ENCODE assay signal across 17 mouse cellular contexts in genomic region chr13:92150551-92150950, GRCm38 (mm10). TPM values are rescaled to one million over a fixed set of nuclear protein-coding genes. Genes with fewer than 3 reads are reported as not detected.
DNase-seq lines count a peak whose midpoint lies in the region; ATAC-seq lines count a peak whose summit lies in the region.
"Had no signal": no experiment of that assay in that cellular context is flagged by ENCODE, and none has a peak within 500 bp of the region (broad histone marks: within the 10 kb centered on the region; RNA-seq: fewer than 3 reads in every experiment).

No protein-coding gene starts in this region.

- no peaks in the 10 kb centered on the region for H3K27me3 ChIP-seq in forebrain, embryonic 16.5 days (replicated peaks; ENCODE audit: control insufficient read depth, insufficient read depth, low read length)
- no peaks in the 10 kb centered on the region for H3K27me3 ChIP-seq in forebrain, embryonic 12.5 days
- H3K27me3 ChIP-seq in hindbrain, embryonic 16.5 days (replicated peaks; ENCODE audit: control insufficient read depth, insufficient read depth, low read length): no peaks in the 10 kb centered on the region
- H3K27me3 ChIP-seq in hindbrain, embryonic 12.5 days: no peaks in the 10 kb centered on the region

- peak; percentile 51 for DNase-seq in 3134 (ENCODE audit: extremely low read depth, insufficient read length, low spot score)
- DNase-seq in R1 (ENCODE audit: low read depth, low spot score): peak; percentile 64
- no peak for DNase-seq in thymus, postnatal 4 days
- DNase-seq: adrenal gland, adult 8-10 months; cerebellum, adult 2 months; gastrocnemius, postnatal 36 days; kidney, postnatal 14 days; lung, postnatal 14 days; right cerebral cortex, adult 18-20 months; thymus, adult 18-20 months had no signal

- no peak overlapping the region for H3K9ac ChIP-seq in forebrain, embryonic 16.5 days (replicated peaks; ENCODE audit: low read depth, low read length)
- no peak overlapping the region for H3K9ac ChIP-seq in forebrain, embryonic 12.5 days
- no peak overlapping the region for H3K9ac ChIP-seq in hindbrain, embryonic 16.5 days (ENCODE audit: low read depth, low read length)
- H3K9ac ChIP-seq in hindbrain, embryonic 12.5 days: no peak overlapping the region

- H3K27ac ChIP-seq in forebrain, embryonic 16.5 days (ENCODE audit: low read length): no peak overlapping the region
- no peak overlapping the region for H3K27ac ChIP-seq in forebrain, embryonic 12.5 days
- no peak overlapping the region for H3K27ac ChIP-seq in hindbrain, embryonic 16.5 days (ENCODE audit: low read depth, low read length)
- H3K27ac ChIP-seq in hindbrain, embryonic 12.5 days: no peak overlapping the region
- H3K27ac ChIP-seq: forebrain, embryonic 10.5 days had no signal

- 67% methylated on average over 3 of the region's 3 CpGs for WGBS in forebrain, embryonic 16.5 days
- 80% methylated on average over 3 of the region's 3 CpGs for WGBS in forebrain, embryonic 12.5 days
- WGBS in hindbrain, embryonic 16.5 days: 67% methylated on average over 3 of the region's 3 CpGs
- 85% methylated on average over 3 of the region's 3 CpGs for WGBS in hindbrain, embryonic 12.5 days

- 0 out of 2 replicates have a peak, but pooled peaks have one; percentile 26 for ATAC-seq in forebrain, embryonic 16.5 days
- ATAC-seq in forebrain, embryonic 12.5 days (ENCODE audit: low FRiP score): no peak
- peak; percentile 45; the same call in 1 of the 2 replicates for ATAC-seq in hindbrain, embryonic 16.5 days
- ATAC-seq in hindbrain, embryonic 12.5 days (ENCODE audit: low FRiP score): no peak
- no peak for ATAC-seq in erythroid progenitor cell, adult 5-6 weeks (replicated peaks; ENCODE audit: low FRiP score, poor library complexity, severe bottlenecking)
- ATAC-seq: midbrain, embryonic 16.5 days had no signal

- no peak overlapping the region for H3K4me2 ChIP-seq in forebrain, embryonic 16.5 days (ENCODE audit: low read length)
- no peak overlapping the region for H3K4me2 ChIP-seq in forebrain, embryonic 12.5 days
- no peak overlapping the region for H3K4me2 ChIP-seq in hindbrain, embryonic 16.5 days (ENCODE audit: low read length)
- no peak overlapping the region for H3K4me2 ChIP-seq in hindbrain, embryonic 12.5 days (replicated peaks)

- no peaks in the 10 kb centered on the region for H3K4me1 ChIP-seq in forebrain, embryonic 16.5 days (replicated peaks; ENCODE audit: control insufficient read depth, insufficient read depth, low read length)
- no peaks in the 10 kb centered on the region for H3K4me1 ChIP-seq in forebrain, embryonic 12.5 days
- no peaks in the 10 kb centered on the region for H3K4me1 ChIP-seq in hindbrain, embryonic 16.5 days (ENCODE audit: control insufficient read depth, insufficient read depth, low read depth, low read length)
- no peaks in the 10 kb centered on the region for H3K4me1 ChIP-seq in hindbrain, embryonic 12.5 days
- H3K4me1 ChIP-seq: forebrain, embryonic 10.5 days had no signal

- no peaks in the 10 kb centered on the region for H3K36me3 ChIP-seq in forebrain, embryonic 16.5 days (ENCODE audit: control insufficient read depth, insufficient read depth)
- H3K36me3 ChIP-seq in forebrain, embryonic 12.5 days (replicated peaks): no peaks in the 10 kb centered on the region
- no peaks in the 10 kb centered on the region for H3K36me3 ChIP-seq in hindbrain, embryonic 16.5 days (ENCODE audit: control insufficient read depth, insufficient read depth, low read length)
- no peaks in the 10 kb centered on the region for H3K36me3 ChIP-seq in hindbrain, embryonic 12.5 days
- H3K36me3 ChIP-seq: forebrain, embryonic 10.5 days had no signal

- H3K9me3 ChIP-seq in forebrain, embryonic 16.5 days (ENCODE audit: control insufficient read depth, low read length): no peaks in the 10 kb centered on the region
- H3K9me3 ChIP-seq in forebrain, embryonic 12.5 days: peaks cover 6% of the 10 kb centered on the region; the same call in 1 of the 2 replicates
- no peaks in the 10 kb centered on the region; the same call in 1 of the 2 replicates for H3K9me3 ChIP-seq in hindbrain, embryonic 16.5 days (ENCODE audit: control insufficient read depth, low read length)
- H3K9me3 ChIP-seq in hindbrain, embryonic 12.5 days (replicated peaks): peaks cover 7% of the 10 kb centered on the region

- H3K4me3 ChIP-seq in forebrain, embryonic 16.5 days (replicated peaks; ENCODE audit: low read length): no peak overlapping the region
- no peak overlapping the region for H3K4me3 ChIP-seq in forebrain, embryonic 12.5 days (replicated peaks)
- no peak overlapping the region for H3K4me3 ChIP-seq in hindbrain, embryonic 16.5 days (ENCODE audit: low read length)
- H3K4me3 ChIP-seq in hindbrain, embryonic 12.5 days: no peak overlapping the region
- H3K4me3 ChIP-seq: forebrain, embryonic 10.5 days had no signal

RNA-seq across cellular contexts. Expression of gene Rasgrf2, which starts 19.1 kb away (rescaled TPM):
- polyA plus RNA-seq in forebrain, embryonic 16.5 days (2015; fragmentation: Nextera tagmentation; extraction: Ambion mirVana): 2.1 and 4.0 TPM in 2 replicates
- 0.24 and 0.33 TPM in 2 replicates for polyA plus RNA-seq in forebrain, embryonic 12.5 days (2016; fragmentation: Nextera tagmentation; extraction: Ambion mirVana)
- polyA plus RNA-seq in hindbrain, embryonic 16.5 days (2015; fragmentation: Nextera tagmentation; extraction: Ambion mirVana): 10.3 and 11.8 TPM in 2 replicates
- polyA plus RNA-seq in hindbrain, embryonic 12.5 days (2016; fragmentation: Nextera tagmentation; extraction: Ambion mirVana): 0.64 and 0.88 TPM in 2 replicates
- total RNA-seq in erythroid progenitor cell, adult 5-6 weeks (2015; ENCODE audit: low replicate concordance): 1.8 TPM in 1 of 2 replicates, not detected in the other
- not detected in 2 replicates for total RNA-seq in erythroid progenitor cell, adult 5-6 weeks (2017; ENCODE audit: low replicate concordance)
- polyA plus RNA-seq: forebrain, embryonic 10.5 days had no signal

Comparison
In these comparisons a context has a peak if more than half of its experiments do, and no peak if none do; other contexts are left out.
1. ATAC-seq: peak in forebrain, embryonic 16.5 days (single experiment) and hindbrain, embryonic 16.5 days (single experiment); none in forebrain, embryonic 12.5 days (single experiment), hindbrain, embryonic 12.5 days (single experiment) and erythroid progenitor cell, adult 5-6 weeks (single experiment).